Mouse (Mus musculus): ENCODE measurements around the gene Deaf1.

Gene Deaf1

DNA sequence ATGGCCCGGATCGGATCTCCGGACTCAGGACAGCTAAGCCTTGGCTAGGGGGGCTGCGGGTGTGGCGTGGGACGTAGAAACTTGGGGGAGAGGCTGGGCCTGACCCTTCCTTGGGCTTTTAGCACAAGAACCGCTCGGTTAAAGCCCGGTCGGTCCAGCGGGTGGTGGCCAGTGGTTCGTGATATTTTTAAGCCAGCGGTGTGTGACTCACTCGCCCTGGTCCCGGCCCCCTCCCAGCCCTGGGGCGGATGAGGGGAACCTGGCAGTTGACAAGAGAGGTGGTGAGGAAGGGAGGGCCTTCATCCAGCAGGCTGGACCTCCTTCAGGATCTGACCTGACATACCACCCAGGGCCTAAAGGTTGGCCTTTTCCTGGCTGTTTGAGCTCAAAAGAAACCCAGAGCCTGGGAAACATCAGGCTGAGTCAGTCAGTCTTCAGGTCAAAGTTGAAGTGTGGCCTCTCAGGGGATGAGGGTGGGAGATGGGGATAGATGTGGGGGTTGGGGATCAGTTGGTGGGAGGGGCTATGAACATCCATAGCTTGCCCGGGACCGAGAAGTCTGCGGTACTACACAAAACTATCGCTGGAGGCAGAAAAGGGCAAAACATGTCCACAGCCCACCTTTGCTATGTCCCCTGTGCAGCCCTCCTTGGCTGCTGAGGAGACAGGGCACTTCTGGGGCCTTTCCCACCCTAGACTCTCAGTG, 11.9 kb upstream of the Deaf1 start:
- DNase-seq (ENCODE audit: low spot score in 2 of 2), result no peak

DNA sequence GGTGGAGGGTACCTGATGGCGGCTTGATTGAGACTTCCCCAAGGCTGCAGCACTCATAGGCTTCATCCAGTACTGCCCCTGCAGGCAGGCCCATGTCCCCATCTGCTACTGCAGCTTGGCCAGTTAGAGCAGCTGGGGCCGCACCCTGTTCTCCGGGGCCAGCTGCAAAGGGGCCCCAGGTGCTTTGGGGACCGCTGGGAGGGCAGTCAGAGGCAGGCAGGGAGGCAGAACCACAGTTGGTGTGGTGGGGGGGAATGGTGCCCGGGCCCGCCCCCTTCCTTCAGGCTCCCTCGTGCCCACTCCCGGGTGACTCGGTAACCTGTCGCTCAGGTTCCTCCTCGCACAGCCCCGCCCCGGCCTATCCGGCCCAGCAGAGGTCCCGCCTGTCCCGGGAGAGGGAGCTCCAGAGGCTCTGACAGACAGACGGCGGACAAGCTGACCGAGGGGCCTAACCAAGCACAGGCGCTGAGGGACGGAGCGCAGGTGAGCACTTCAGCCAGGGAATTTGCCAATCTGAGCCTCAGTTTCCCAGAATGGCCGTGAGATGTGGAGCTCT, 11.2 kb upstream of the Deaf1 start, which contains the start of gene Eps8l2:
Eps8l2 (plus strand) TSS at position 305 of the 556 bp plus-strand sequence.
- no peak for DNase-seq (ENCODE audit: low spot score in 2 of 2)

DNA sequence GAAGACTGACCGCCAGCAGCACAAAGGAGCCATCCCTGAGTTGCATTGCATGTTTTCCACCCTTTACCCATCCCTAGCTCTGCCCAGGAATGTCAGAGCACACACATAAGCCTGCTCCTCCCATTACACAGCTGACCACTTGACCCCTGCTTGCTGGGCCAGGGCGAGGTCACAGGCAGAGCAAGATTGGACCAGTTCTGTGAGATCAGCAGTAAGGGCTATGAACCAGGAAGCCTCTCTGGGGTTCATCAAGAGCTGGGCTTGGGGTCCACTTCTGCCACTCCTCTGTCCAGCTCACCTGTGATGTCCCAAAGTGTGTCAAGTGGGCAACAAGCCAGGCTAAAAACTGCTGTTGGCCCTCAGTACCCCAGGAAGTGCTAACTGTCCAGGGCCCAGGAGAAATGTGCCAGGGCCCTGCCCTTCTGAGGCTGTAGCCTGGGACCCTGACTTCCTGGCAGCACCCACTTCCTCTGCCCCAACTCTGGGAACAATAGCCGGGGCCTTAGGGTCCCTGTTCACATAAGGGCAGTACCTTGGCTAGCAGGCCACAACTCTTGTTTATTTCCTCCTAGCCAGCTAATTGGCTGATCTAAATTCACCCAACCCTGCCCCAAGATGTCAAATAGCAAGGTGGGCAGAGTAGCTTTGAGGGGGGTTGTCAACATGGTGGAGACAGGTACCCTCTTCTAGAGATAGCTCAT, 10.4 kb upstream of the Deaf1 start:
- no peak for DNase-seq (ENCODE audit: low spot score in 2 of 2)

DNA sequence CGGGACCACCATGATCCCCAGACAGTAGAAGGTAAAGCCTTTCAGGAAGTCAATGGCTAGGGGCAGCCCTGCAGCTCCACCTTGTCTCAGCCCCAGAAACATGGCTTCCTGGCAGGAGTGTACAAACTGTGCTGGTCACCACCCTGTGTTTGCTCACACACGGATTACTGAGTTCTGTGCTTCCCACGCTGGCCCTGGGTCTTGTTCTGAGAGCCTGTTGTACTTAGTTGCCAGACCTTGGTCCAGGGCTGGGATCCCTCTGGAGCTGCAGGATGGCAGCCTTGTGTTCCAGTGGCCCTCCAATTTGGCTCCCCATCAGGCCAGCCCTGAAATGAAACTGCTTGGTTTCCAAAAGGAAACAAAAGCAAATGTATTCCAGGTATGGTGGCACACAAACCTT, 8.8 kb upstream of the Deaf1 start:
- no peak for DNase-seq (ENCODE audit: low spot score in 2 of 2)

DNA sequence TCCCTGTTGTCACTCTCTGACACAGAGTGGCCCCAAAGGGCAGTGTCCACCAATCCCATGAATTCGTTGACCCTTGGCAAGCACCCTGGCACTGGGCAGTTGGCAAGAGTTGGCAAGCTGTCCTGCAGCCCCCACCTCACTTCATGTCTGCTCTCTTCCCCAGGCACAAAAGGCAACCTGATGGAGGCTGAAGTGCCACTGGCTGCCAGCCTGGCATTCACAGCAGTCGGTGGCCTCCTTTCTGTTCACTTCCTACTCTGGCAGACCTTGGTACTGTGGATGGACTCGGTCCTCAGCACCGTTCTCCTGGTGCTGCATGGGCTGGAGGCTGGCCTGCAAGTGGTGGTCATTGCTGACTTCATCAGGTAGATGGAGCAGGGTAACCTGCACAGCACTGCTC, 8.2 kb upstream of the Deaf1 start:
- peak in 1 of 2 experiments; percentile 47 for DNase-seq (ENCODE audit: low spot score in 2 of 2)

GRCm38 (mm10) chr7:141335044-141335579, 7.6 kb upstream of the Deaf1 start:
- no peak for DNase-seq (ENCODE audit: low spot score in 2 of 2)

DNA sequence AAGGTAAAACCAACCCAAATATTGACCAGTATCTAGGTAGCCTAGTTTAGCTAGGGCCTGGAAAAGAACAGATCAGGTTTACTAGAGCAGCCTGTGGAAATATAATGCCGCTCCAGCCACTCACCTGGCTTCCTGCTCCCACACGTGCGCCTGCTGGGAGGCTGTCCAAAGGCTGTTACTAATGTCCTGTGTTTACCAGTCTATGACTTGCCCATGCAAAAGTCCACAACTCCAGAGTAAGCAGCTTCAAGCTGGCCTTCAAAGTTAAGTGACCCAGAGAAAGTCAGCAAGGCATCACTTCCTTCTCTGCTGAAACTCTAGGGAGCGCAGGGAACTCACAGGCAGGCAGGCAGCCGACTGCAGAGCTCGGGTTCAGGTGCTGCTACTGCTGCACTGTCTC, 4.5 kb upstream of the Deaf1 start:
- no peak for DNase-seq (ENCODE audit: low spot score in 2 of 2)

- no peak for DNase-seq (ENCODE audit: low spot score in 2 of 2)
Observed at GRCm38 (mm10) chr7:141330706-141331105, 3.2 kb upstream of the Deaf1 start.

DNA sequence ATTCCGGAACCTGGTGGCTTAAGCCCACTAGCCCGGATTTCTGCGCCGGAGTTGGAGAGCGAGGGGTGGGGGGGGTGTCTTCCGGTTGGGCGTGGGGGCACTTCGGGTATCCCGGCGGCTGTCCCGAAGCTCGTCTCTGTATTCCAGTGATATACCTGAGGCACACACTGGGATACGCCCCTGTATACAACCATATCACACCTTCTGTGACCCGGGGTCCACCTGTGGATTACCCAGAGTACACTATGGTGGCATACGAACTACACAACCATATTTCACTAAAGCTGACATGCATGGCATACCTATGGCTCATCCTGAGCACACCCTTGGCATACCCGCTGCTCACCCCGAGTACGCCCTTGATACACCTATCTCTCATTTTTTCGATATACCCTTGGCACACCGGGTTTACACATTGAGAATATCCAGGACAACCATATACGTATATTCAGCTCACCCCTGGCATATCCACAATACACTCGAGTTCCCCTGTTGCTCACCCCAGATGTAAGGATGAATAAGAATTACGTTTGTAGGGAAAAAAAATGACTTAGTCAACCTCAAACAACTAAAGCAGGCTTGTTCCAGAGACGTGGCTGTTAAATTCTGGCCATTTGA, 992 bp upstream of the Deaf1 start:
- no peak for DNase-seq (ENCODE audit: low spot score in 2 of 2)

DNA sequence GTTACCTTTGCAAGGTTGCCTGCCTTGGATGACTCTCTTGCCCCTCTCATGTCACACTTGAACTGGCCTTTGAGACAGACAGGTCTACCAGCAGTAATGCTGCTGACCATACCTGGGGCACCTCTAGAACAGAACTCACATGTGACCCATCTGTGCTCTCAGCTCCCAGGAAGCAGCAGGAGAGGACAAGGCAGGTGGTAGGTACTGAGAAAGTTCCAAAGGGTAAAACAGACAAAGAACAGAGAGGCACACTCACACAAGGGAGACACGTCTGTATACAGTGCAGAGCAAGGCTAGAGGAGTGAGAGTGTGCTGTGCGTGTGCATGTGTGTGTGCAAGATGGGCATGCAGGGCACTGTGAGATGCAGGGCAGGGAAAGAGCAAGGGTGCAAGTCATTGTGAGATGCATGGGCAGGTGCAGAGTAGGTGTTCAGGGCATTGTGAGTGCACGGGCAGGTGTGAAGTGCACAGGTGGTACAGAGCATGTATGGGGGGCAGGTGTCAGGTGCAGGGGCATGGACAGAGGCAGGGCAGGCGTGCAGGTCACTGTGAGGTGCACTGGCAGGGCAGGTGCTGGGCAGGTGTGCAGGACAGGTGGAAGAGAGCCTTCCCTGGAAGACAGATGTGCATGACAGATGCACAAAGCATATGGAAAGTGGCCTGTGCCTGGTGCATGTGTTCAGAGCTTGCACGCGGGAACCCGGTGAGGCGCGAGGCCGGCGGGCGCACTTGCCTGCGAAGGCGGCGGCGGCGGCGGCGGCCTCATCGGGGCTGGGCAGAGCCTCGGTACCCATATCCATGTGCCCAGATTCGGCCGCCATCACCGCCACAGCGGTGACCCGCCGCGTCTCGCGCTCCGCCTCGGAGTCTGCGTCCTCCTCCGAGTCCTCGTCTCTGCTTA, 694 bp downstream of the Deaf1 start:
- DNase-seq (ENCODE audit: low spot score in 2 of 2), result peak in 1 of 2 experiments; percentile 22

- DNase-seq (ENCODE audit: low spot score in 2 of 2), result no peak
Observed at GRCm38 (mm10) chr7:141324686-141325085, 2.8 kb downstream of the Deaf1 start.

GRCm38 (mm10) chr7:141319446-141319845, 8.0 kb downstream of the Deaf1 start:
- no peak for DNase-seq (ENCODE audit: low spot score in 2 of 2)

GRCm38 (mm10) chr7:141317619-141318132, 9.8 kb downstream of the Deaf1 start:
- no peak for DNase-seq (ENCODE audit: low spot score in 2 of 2)

DNA sequence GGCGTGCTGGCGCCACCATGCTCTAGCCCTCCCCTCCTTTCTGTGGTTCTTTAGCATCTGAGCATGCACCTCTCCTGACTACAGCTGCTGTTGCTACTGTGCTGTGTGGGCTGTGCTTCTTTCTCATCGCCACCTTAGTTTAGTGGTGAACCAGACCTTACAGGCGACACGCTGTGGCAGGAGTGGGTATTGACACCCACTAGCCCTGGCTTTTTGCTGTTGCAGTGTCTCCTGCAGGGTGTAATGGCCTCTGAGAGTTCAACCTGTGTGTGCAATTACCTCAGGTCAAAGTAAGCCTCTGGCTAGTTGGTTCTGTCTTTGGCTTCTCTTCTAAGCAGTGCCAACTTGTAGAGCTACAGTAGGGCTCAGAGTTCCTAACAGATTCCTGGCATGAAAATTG, 11.5 kb downstream of the Deaf1 start:
- DNase-seq (ENCODE audit: low spot score in 2 of 2), result peak in 1 of 2 experiments; percentile 56

GRCm38 (mm10) chr7:141315076-141315475, 12.4 kb downstream of the Deaf1 start:
- peak in 1 of 2 experiments; percentile 32 for DNase-seq (ENCODE audit: low spot score in 2 of 2)

DNA sequence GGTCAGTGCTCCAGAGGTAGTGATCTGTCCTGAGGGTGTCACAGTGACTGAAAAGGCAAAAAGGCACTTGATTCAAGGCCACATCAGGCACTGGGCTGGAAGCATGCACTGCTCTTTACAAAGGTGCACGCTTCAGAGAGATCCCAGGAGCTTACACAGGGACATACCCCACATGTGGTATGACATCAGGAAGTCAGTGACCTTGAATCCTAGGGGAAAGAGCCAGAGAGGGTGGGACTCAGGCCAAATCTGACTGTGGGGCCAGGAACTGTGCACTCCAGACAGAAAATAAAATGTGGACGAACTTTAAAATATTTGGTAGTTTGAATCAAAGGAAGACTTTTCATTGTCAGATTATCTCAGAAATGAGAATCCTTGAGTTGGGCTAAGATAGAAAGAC, 13.1 kb downstream of the Deaf1 start:
- DNase-seq (ENCODE audit: low spot score in 2 of 2), result no peak

GRCm38 (mm10) chr7:141304537-141304936, 23.0 kb downstream of the Deaf1 start:
- DNase-seq (ENCODE audit: low spot score in 2 of 2), result no peak

- DNase-seq (ENCODE audit: low spot score in 2 of 2), result no peak
Observed at GRCm38 (mm10) chr7:141302702-141303268, 24.7 kb downstream of the Deaf1 start.

- DNase-seq (ENCODE audit: low spot score in 2 of 2), result no peak
Observed at GRCm38 (mm10) chr7:141301386-141301785, 26.1 kb downstream of the Deaf1 start.

- DNase-seq (ENCODE audit: low spot score in 2 of 2), result no peak
Observed at GRCm38 (mm10) chr7:141299175-141299574, 28.3 kb downstream of the Deaf1 start.

Measured in frontal cortex, postnatal 36 days (tissue).